Mouse (Mus musculus): ENCODE data around the gene Traf3ip3. TPM values are rescaled to one million over a fixed set of nuclear protein-coding genes. Genes with fewer than 3 reads are reported as not detected.

Traf3ip3 gene
- polyA plus RNA-seq, 1 experiment from 2014 or later: 3.9 TPM

DNA sequence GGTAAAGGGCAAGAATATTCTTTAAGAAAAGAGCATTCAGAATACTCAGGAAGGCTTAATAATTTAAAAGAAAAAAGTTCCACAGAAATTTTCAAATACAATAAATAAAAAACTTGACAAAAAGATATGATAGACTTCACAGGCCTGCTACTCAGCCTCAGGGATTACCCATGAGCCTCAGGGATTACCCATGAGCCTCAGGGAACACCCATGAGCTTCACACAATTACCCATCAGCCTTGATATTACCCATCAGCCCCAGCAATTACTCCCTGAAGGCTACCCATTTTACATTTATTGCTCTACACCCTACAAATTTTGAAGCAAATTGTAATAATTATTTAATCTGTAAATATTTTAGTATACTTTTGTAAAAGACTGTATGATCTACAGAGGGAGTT is 69.1 kb downstream of the Traf3ip3 start:
- Histone ChIP-seq H3K9ac (no peak overlapping the region), H3K9me3 (no peaks in the 10 kb centered on the region), H3K27me3 (replicated peaks) (no peaks in the 10 kb centered on the region), H3K4me2 (no peak overlapping the region), H3K36me3 (no peaks in the 10 kb centered on the region), H3K27ac (no peak overlapping the region), H3K4me3 (replicated peaks) (no peak overlapping the region), H3K4me1 (peaks cover 12% of the 10 kb centered on the region)
- no peak for ATAC-seq (ENCODE audit: insufficient read depth, low FRiP score, low read depth)

DNA sequence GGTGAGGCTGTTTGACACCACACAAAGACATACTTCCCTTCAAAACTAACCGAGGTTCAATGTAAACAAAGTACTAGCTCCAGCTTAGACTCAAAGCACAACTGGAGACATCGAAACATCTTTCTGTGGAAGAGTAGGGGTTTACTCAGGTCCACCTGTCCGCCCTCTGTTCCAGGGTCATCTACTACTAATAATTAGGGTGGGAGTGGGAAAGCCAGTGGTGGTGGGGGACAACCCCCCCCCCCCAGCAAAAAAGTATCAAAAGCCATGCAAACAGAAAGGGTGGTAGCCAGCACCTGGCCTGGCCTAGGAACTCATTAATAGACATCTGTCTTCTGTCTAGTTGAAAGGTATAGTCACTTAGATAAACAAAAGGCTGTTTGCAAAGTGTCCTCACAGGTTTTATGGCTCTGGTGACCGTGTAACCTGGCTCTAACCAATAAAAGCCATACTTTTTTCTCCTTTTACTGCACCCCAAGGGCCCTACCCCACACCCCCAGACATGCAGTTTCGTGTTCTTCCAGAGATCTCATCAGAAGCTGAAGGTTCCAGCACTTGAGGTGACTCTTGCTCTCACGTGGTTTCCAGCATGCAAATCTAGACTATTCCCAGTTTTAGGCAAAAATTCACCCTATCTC is 70.1 kb downstream of the Traf3ip3 start:
- 0 out of 2 replicates have a peak, but pooled peaks cover 9% of the 10 kb centered on the region for H3K36me3 ChIP-seq
- WGBS: 35% methylated on average over 6 of the region's 6 CpGs
- ATAC-seq (ENCODE audit: insufficient read depth, low FRiP score, low read depth): no peak
- H3K27ac ChIP-seq: peak overlapping the region; percentile 76; the same call in 1 of the 2 replicates
- peaks cover 12% of the 10 kb centered on the region for H3K4me1 ChIP-seq
- no peaks in the 10 kb centered on the region for H3K27me3 ChIP-seq (replicated peaks)
- H3K4me2 ChIP-seq: no peak overlapping the region
- H3K9me3 ChIP-seq: no peaks in the 10 kb centered on the region
- no peak overlapping the region for H3K4me3 ChIP-seq (replicated peaks)
- no peak overlapping the region for H3K9ac ChIP-seq

DNA sequence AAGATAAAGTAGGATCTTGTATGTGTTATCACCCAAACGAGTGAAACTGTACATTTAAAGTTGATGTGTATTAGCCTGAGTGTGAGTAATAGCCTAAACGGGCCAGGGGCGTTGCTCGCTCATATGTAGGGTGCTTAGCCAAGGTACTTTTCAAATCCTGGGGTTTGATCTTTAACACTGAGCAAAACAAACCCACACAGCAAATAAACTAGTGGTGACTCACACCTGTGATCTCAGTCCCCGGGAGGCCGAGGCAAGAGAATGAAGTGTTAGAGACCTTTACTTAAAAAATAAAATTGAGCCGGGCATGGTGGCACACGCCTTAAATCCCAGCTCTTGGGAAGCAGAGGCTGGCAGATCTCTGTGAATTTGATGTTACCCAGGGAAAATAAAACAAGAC is 70.7 kb downstream of the Traf3ip3 start:
- Histone ChIP-seq H3K4me3 (replicated peaks) (peak overlapping the region; percentile 87; the same call in 1 of the 2 replicates), H3K27ac (peak overlapping the region; percentile 76), H3K4me1 (peaks cover 12% of the 10 kb centered on the region), H3K4me2 (peak overlapping the region; percentile 57), H3K9me3 (no peaks in the 10 kb centered on the region), H3K36me3 (0 out of 2 replicates have a peak, but pooled peaks cover 10% of the 10 kb centered on the region), H3K27me3 (replicated peaks) (no peaks in the 10 kb centered on the region), H3K9ac (no peak overlapping the region)
- 49% methylated on average over 8 of the region's 8 CpGs for WGBS
- peak; percentile 36; the same call in 1 of the 2 replicates for ATAC-seq (ENCODE audit: insufficient read depth, low FRiP score, low read depth)

DNA sequence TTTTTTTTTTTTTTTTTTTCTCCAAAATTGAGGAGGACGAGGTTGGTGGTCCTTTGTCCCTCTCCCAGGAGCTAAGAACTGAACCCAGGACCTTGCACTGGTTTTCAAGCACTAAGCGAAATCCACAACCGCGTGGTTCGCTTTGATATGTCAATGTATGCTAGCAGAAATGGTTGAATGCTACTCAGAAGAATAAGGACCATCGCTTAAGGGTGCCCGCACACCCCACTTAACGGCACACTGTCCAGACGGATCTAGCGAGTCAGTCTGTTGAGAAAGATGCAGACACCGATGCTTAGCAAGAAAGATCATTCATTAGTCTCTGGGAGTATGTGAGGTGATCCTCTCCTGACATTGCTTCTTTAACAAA is 71.1 kb downstream of the Traf3ip3 start:
- H3K9me3 ChIP-seq: no peaks in the 10 kb centered on the region
- 0 out of 2 replicates have a peak, but pooled peaks have one; percentile 7 for ATAC-seq (ENCODE audit: insufficient read depth, low FRiP score, low read depth)
- peak overlapping the region; percentile 57 for H3K4me2 ChIP-seq
- WGBS: 19% methylated on average over 11 of the region's 11 CpGs
- peaks cover 12% of the 10 kb centered on the region for H3K4me1 ChIP-seq
- 0 out of 2 replicates have a peak, but pooled peaks cover 10% of the 10 kb centered on the region for H3K36me3 ChIP-seq
- H3K27ac ChIP-seq: peak overlapping the region; percentile 76
- peak overlapping the region; percentile 87 for H3K4me3 ChIP-seq (replicated peaks)
- no peak overlapping the region for H3K9ac ChIP-seq
- no peaks in the 10 kb centered on the region for H3K27me3 ChIP-seq (replicated peaks)

DNA sequence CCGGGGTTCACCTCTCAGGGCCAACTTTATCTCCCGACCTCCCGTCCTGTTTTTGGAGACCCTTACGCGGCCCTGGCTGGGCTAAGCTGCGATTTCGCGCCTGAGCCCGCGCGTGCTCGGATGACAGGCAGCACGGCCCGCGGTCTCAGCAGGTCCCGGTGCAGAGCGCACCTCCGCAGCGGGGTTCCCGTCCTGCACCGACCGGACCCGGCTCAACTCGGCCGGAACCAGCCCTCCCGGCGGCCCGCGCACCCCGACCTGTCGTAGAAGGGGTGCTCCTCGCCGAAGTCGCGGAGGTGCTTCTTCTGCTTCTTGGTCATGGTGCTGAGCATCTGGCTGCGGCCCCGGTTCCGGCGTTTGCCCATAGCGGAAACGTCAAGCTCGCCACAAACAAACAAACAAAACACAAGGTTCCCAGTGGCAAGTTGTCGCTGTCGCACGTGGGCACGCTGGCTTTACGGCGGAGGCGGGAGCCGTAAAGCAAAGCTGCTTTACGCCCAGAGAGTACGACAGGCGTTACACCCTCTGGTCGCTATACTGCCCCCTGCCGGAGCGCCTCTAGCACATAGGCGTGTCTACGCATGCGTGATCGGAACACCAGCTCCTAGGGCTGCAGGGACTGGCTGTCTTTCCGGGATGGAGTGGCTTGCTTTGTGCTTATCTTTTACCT is 71.6 kb downstream of the Traf3ip3 start, which contains the start of gene Diexf:
TSS of gene Diexf (minus strand) at position 487 of the 670 bp plus-strand sequence.
- Histone ChIP-seq H3K27ac (peak within 1 kb of the TSS; percentile 76), H3K4me2 (peak within 1 kb of the TSS; percentile 70), H3K36me3 (0 out of 2 replicates have a peak, but pooled peaks cover 10% of the 10 kb centered on the region), H3K9me3 (no peaks in the 10 kb centered on the region), H3K4me1 (peaks cover 12% of the 10 kb centered on the region), H3K4me3 (replicated peaks) (peak within 1 kb of the TSS; percentile 87), H3K9ac (peak within 1 kb of the TSS; percentile 76), H3K27me3 (replicated peaks) (no peaks in the 10 kb centered on the region)
- under 1% methylated on average over 61 of the region's 61 CpGs for WGBS
- peak; percentile 92 for ATAC-seq (ENCODE audit: insufficient read depth, low FRiP score, low read depth)

DNA sequence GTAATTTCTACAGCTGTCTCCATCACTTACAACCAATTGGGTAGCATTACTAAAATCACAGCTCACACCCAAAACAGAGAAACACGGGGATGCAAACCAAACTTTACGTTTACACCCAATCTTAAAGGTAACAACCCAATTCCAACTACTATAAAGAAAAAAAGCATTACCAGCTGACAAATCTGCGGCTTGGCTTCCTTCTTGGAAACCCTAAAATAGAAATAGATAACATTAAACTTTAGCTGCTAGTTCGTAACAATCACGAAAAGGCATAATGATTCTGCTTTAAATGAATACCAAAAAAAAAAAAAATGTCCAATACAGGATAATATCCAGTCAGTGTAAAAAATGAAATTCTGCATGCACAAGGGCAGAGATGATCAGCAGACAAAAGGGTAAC is 72.2 kb downstream of the Traf3ip3 start:
- 18% methylated on average over 5 of the region's 5 CpGs for WGBS
- H3K4me1 ChIP-seq: peaks cover 12% of the 10 kb centered on the region
- 0 out of 2 replicates have a peak, but pooled peaks cover 14% of the 10 kb centered on the region for H3K36me3 ChIP-seq
- peak overlapping the region; percentile 76; the same call in 1 of the 2 replicates for H3K9ac ChIP-seq
- peak overlapping the region; percentile 87 for H3K4me3 ChIP-seq (replicated peaks)
- H3K27ac ChIP-seq: no peak overlapping the region
- no peaks in the 10 kb centered on the region for H3K9me3 ChIP-seq
- H3K4me2 ChIP-seq: peak overlapping the region; percentile 70
- no peaks in the 10 kb centered on the region for H3K27me3 ChIP-seq (replicated peaks)
- no peak for ATAC-seq (ENCODE audit: insufficient read depth, low FRiP score, low read depth)

DNA sequence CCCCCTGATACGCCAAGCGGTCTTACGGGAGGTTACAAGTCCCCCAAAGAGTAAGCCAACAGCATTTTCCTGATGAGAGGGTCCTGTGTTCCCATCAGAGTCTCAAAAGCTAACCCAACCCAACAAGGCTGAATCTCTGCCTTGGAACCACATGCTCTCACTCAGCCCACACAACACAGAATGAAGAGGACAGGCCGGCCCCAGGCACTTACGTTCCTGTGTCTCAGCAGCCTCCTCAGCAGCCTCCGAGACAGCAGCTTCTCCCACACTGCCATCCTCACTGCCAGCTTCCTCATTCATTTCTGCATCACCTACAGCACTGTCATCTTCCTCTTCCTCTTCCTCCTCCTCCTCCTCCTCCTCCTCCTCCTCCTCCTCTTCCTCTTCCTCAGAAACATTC is 73.4 kb downstream of the Traf3ip3 start:
- Histone ChIP-seq H3K9me3 (no peaks in the 10 kb centered on the region), H3K27me3 (replicated peaks) (no peaks in the 10 kb centered on the region), H3K36me3 (peaks cover 17% of the 10 kb centered on the region; the same call in 1 of the 2 replicates), H3K4me1 (peaks cover 12% of the 10 kb centered on the region), H3K27ac (no peak overlapping the region), H3K4me3 (replicated peaks) (no peak overlapping the region), H3K4me2 (no peak overlapping the region), H3K9ac (no peak overlapping the region)
- no peak for ATAC-seq (ENCODE audit: insufficient read depth, low FRiP score, low read depth)
- WGBS: 93% methylated on average over 6 of the region's 6 CpGs

DNA sequence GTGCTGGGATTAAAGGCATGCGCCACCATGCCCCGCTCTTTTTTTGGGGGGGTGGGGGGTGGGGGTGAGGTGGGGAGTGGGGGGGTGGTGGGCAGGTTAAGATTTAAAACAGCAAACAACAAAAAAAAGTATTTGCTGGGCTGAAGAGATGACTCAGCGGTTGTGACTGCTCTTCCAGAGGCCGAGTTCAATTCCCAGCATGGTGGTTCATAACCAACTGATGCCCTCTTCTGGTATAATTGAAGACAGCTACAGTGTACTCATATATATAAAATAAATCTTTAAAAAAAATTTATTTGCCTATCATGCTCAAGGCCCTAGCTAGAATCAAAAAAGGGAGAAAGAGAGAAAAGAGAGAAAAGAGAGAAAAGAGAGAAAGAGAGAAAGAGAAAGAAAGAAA is 75.7 kb downstream of the Traf3ip3 start:
- H3K9ac ChIP-seq: no peak overlapping the region
- H3K27me3 ChIP-seq (replicated peaks): no peaks in the 10 kb centered on the region
- peaks cover 7% of the 10 kb centered on the region for H3K4me1 ChIP-seq
- no peak overlapping the region for H3K27ac ChIP-seq
- H3K4me2 ChIP-seq: no peak overlapping the region
- no peak overlapping the region for H3K4me3 ChIP-seq (replicated peaks)
- H3K9me3 ChIP-seq: no peaks in the 10 kb centered on the region
- H3K36me3 ChIP-seq: peaks cover 39% of the 10 kb centered on the region
- no peak for ATAC-seq (ENCODE audit: insufficient read depth, low FRiP score, low read depth)
- 71% methylated on average over 4 of the region's 4 CpGs for WGBS

Other genes starting within 250 kb of the Traf3ip3 start
- gene Syt14, start 165.9 kb downstream of the Traf3ip3 start, polyA plus RNA-seq (2015; fragmentation: Nextera tagmentation; extraction: Ambion mirVana): 1.7 and 1.9 TPM in 2 replicates
- gene Diexf, start 71.4 kb downstream of the Traf3ip3 start, polyA plus RNA-seq (2015; fragmentation: Nextera tagmentation; extraction: Ambion mirVana): 6.8 and 8.5 TPM in 2 replicates
- 56.3 and 56.6 TPM in 2 replicates for gene Irf6, start 48.6 kb downstream of the Traf3ip3 start, polyA plus RNA-seq (2015; fragmentation: Nextera tagmentation; extraction: Ambion mirVana)
- 14.6 and 16.3 TPM in 2 replicates for gene A130010J15Rik, start 33.7 kb downstream of the Traf3ip3 start, polyA plus RNA-seq (2015; fragmentation: Nextera tagmentation; extraction: Ambion mirVana)
- 10.3 and 12.5 TPM in 2 replicates for gene Lamb3, start 6.0 kb upstream of the Traf3ip3 start, polyA plus RNA-seq (2015; fragmentation: Nextera tagmentation; extraction: Ambion mirVana)
- gene Hsd11b1, start 62.4 kb upstream of the Traf3ip3 start, polyA plus RNA-seq (2015; fragmentation: Nextera tagmentation; extraction: Ambion mirVana): 1.8 and 2.4 TPM in 2 replicates
- gene G0s2, start 71.5 kb upstream of the Traf3ip3 start, polyA plus RNA-seq (2015; fragmentation: Nextera tagmentation; extraction: Ambion mirVana): 30.6 and 38.3 TPM in 2 replicates
- 6.7 and 8.9 TPM in 2 replicates for gene Camk1g, start 168.6 kb upstream of the Traf3ip3 start, polyA plus RNA-seq (2015; fragmentation: Nextera tagmentation; extraction: Ambion mirVana)

Measured in stomach, embryonic 15.5 days (tissue).